Mouse (Mus musculus) hindbrain, embryonic 10.5 days (tissue): ENCODE measurements at regions not wholly inside any gene's neighbourhood (a gene's known extent, or its start where the extent isn't known, plus 50 kb on each side); places are given as distances from the start of the nearest gene placed in this dataset.

Experiments used
- DNase-seq: peaks from one replicate; pipeline ENCODE4 v3.0.0-alpha.2; 2017; ENCODE audit warnings: low spot score
- H3K27ac ChIP-seq: fragments of 300-500 bp; sonication (generic); 2 replicates; pipeline ENCODE4 v1.5.1; 2016; ENCODE audit warnings: mild to moderate bottlenecking, moderate library complexity
- H3K27me3 ChIP-seq: fragments of 300-500 bp; sonication (generic); 2 replicates; pipeline ENCODE4 v1.6.1; 2016; ENCODE audit warnings: mild to moderate bottlenecking; ENCODE audit not compliant: poor library complexity, insufficient read depth, severe bottlenecking
- H3K36me3 ChIP-seq: fragments of 300-500 bp; sonication (generic); 2 replicates; pipeline ENCODE4 v1.6.1; 2016; ENCODE audit warnings: mild to moderate bottlenecking, moderate library complexity
- H3K4me1 ChIP-seq: fragments of 300-500 bp; sonication (generic); replicated peaks from 2 replicates; pipeline ENCODE4 v1.6.1; 2016; ENCODE audit warnings: mild to moderate bottlenecking
- H3K4me3 ChIP-seq: fragments of 300-500 bp; sonication (generic); 2 replicates; pipeline ENCODE4 v1.5.1; 2016; ENCODE audit warnings: mild to moderate bottlenecking, moderate library complexity
- H3K9me3 ChIP-seq: fragments of 300-500 bp; sonication (generic); 2 replicates; pipeline ENCODE4 v1.6.1; 2016; ENCODE audit warnings: mild to moderate bottlenecking, moderate library complexity
- WGBS: fragments of 180-500 bp; shearing (Covaris S2); methylation state at CpG from one replicate; pipeline ENCODE4 v1.1.7; 2016; 5-methylcytosine and 5-hydroxymethylcytosine counted together

DNA sequence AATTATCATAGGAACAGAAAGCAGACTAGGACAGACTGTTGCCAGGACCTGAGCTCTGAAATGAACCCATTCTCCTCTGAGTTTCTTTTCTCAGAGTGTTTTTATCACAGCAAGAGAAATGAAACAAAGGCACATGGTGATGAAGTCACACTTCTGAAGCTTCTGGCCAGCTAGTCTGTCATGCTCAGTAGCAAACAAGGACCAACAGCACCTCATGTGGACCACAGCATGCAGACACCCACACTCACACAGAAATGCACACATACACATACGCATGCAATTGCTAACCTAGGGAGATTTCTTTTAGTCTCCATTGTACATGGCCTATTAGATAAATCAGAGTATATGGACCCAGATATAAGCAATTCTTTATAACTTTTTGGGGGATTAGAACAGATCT lies 76.3 kb upstream of the Thbs1 start:
- Histone ChIP-seq H3K4me1 (no peaks in the 10 kb centered on the region), H3K27me3 (no peaks in the 10 kb centered on the region), H3K36me3 (no peaks in the 10 kb centered on the region), H3K27ac (no peak overlapping the region), H3K4me3 (no peak overlapping the region), H3K9me3 (no peaks in the 10 kb centered on the region)
- no peak for DNase-seq
- WGBS: 98% methylated on average over 1 of the region's 1 CpGs

DNA sequence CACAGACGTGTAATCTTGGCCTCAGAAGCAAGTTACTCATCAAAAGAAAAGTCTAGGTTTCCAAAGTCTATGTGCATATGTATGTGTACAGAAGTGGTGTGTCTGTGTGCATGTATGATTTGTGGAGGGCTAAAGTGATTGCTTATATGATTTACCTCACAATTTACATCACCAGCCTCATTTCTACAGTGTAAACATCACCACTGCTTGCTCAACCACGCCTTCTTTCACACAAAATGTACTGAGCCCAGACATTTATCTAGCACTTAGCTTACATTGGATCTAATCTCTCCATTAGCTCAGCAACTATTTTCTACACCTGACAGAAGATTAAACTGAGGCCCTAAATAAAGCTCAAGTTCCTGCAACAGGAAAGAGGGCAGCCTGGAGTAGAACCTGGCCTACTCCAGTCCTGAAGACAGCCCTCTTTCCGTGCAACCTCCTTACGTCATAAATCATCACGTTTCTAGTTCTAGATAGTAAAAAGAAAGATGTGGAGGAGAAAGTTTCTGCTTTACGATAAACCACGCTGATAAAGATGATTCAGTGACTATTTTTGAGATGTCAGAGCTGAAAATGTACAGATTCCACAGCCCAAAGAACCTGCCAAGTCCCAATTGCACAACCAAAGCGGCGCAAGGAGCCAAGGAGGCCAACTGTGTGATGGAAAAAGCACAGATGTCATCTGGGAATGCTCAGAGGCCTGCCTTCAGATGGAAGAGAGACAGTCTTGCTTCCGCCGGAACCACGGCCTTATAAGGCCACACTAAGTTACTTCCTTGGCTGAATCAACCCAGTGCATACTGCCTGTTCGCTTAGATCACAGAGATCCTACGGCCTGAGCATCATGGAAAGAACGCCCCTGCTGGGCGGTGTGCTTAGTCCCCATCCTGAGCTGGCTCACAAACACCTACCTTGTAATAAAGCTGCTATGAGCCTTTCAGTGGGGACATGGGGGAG lies 72.5 kb upstream of the Thbs1 start:
- no peaks in the 10 kb centered on the region for H3K9me3 ChIP-seq
- H3K36me3 ChIP-seq: no peaks in the 10 kb centered on the region
- no peak overlapping the region for H3K27ac ChIP-seq
- WGBS: 90% methylated on average over 16 of the region's 16 CpGs
- no peak for DNase-seq
- no peaks in the 10 kb centered on the region for H3K27me3 ChIP-seq
- no peaks in the 10 kb centered on the region for H3K4me1 ChIP-seq
- no peak overlapping the region for H3K4me3 ChIP-seq

DNA sequence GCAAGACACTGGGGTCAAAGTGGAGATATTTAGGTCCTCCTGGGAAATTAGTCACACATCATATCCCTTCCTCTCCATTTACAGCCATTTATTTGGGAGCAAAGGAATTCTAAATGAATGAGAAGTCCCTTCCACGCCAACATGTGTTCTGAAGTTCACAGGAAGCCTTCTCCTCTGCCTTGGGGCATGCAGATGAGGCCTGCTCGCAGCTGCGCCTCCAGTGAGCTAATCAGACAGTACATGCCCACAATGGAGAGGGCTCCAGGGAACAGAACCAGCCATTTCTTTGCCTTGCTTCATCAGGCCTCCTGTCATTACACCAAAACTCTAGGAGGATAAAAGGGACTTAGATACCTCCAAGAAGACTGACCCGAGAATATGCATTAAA lies 71.9 kb upstream of the Thbs1 start:
- DNase-seq: no peak
- H3K9me3 ChIP-seq: no peaks in the 10 kb centered on the region
- no peaks in the 10 kb centered on the region for H3K27me3 ChIP-seq
- H3K4me1 ChIP-seq: no peaks in the 10 kb centered on the region
- H3K36me3 ChIP-seq: no peaks in the 10 kb centered on the region
- no peak overlapping the region for H3K27ac ChIP-seq
- 76% methylated on average over 4 of the region's 4 CpGs for WGBS
- no peak overlapping the region for H3K4me3 ChIP-seq

DNA sequence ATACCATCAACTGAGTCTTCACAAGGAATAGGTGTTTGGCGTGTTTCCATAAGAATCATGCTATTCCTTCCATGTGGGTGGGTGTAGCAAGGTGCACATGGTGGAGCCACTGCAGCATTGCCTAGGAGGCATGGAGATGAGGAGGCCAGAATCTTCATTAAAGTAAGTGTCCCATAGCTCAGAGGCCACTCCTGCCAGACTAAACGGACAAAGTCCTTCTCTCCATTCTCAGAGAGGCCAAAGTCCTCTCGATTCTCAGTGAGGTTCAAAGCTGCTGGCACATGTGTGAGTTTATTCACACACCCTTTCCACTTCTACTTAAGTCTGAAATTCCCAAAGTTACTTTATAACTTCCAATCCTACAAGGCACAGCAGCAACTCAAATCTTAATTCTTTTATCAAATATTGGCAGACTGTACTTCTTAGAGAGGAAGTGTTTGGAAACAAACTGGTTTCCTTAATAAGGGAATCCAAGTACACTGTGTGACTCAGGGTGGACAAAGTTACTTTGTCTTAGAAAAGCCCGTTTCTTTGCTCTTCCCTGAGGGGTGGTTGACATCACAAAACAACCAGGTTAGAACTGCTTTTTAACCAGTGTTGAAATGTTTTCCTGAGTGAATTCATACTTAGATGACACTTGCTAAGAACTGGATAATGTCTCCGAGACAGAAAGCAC lies 69.2 kb upstream of the Thbs1 start:
- H3K27ac ChIP-seq: no peak overlapping the region
- H3K4me1 ChIP-seq: no peaks in the 10 kb centered on the region
- no peak overlapping the region for H3K4me3 ChIP-seq
- H3K36me3 ChIP-seq: no peaks in the 10 kb centered on the region
- WGBS: 81% methylated on average over 5 of the region's 5 CpGs
- 0 out of 2 replicates have a peak, but pooled peaks cover 3% of the 10 kb centered on the region for H3K9me3 ChIP-seq
- no peaks in the 10 kb centered on the region for H3K27me3 ChIP-seq
- DNase-seq: no peak

DNA sequence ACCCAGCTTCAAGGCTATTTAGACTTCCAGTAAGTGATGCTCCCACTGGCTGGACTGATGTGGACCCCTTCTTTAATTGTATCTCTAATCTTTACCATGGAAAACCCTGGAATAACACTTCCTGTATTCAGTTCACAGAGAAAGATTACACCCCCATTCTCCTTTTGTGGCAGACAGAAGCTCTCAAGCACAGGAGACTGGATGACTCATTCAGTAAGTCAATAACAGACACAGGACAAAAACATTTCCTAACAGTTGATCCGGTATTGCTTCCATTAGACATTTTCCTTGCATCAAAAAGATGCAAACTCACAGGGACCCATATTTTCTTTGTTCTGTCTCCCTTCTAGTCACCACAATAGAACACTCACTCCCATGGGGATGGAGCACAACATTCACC lies 67.0 kb upstream of the Thbs1 start:
- no peak overlapping the region for H3K27ac ChIP-seq
- WGBS: 88% methylated on average over 1 of the region's 1 CpGs
- H3K9me3 ChIP-seq: 0 out of 2 replicates have a peak, but pooled peaks cover 3% of the 10 kb centered on the region
- no peaks in the 10 kb centered on the region for H3K27me3 ChIP-seq
- no peaks in the 10 kb centered on the region for H3K4me1 ChIP-seq
- H3K4me3 ChIP-seq: no peak overlapping the region
- no peaks in the 10 kb centered on the region for H3K36me3 ChIP-seq
- no peak for DNase-seq

DNA sequence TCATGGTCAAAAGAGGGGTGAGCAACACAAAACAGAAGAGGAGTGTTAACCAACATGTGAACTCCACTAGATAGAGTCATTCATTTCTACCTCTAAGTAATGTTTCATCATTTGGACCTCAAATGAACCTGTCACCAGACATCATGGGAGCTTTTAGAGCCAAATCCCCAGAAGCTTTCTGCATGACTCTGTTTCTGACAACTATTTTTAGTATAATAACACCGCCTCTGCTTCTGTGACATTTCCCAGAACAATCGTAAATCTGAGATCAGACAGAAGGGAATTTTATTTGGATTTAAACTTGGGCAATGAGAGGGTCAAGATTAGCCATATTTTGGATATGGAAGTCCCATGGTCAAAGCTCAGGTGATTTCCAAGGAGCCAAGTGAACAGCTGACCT lies 61.4 kb upstream of the Thbs1 start:
- Histone ChIP-seq H3K27me3 (no peaks in the 10 kb centered on the region), H3K36me3 (no peaks in the 10 kb centered on the region), H3K4me1 (no peaks in the 10 kb centered on the region), H3K4me3 (no peak overlapping the region), H3K27ac (no peak overlapping the region), H3K9me3 (0 out of 2 replicates have a peak, but pooled peaks cover 3% of the 10 kb centered on the region)
- 91% methylated on average over 2 of the region's 2 CpGs for WGBS
- DNase-seq: no peak

DNA sequence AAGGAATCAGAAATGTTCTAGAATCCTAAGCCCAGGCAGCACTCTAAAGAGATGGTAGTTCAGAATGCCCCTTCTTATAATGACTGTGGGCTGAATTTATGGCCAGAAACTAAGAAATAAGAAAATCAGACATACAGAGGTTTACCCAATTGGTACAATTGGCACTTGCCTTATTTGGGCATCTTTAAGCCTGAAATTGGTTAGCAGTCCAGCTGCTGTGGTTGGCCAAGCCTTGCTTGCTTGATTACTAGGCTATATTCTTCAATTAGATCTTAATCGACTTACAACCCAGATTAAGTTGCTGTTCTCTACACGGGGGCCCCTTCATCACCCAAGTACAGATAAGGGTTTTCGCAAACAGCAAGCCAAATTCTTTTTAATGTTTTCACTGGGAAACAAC lies 60.1 kb upstream of the Thbs1 start:
- H3K4me3 ChIP-seq: no peak overlapping the region
- no peaks in the 10 kb centered on the region for H3K4me1 ChIP-seq
- H3K27me3 ChIP-seq: no peaks in the 10 kb centered on the region
- DNase-seq: no peak
- H3K9me3 ChIP-seq: no peaks in the 10 kb centered on the region
- no peaks in the 10 kb centered on the region for H3K36me3 ChIP-seq
- 97% methylated on average over 3 of the region's 3 CpGs for WGBS
- H3K27ac ChIP-seq: no peak overlapping the region

DNA sequence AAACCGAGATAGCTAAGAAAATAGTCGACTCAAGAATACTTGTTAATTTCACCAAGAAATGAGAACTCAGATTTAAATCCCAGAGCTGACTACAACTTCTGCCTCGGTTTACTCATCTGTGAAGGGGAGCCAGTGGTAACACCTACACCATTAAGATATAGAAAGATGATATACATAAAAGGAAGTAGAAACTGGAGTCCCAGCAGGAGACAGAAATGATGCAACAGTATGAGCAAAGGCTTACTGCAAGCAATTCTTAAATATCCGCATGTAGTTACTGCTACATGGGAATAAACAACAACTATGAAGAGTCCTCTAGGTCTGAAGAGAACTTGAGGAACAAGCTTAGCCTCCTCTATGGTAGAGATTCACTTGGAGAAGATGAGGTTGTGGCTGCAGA lies 58.2 kb upstream of the Thbs1 start:
- Histone ChIP-seq H3K4me3 (no peak overlapping the region), H3K4me1 (no peaks in the 10 kb centered on the region), H3K36me3 (no peaks in the 10 kb centered on the region), H3K27me3 (no peaks in the 10 kb centered on the region), H3K27ac (no peak overlapping the region), H3K9me3 (no peaks in the 10 kb centered on the region)
- DNase-seq: no peak
- WGBS: 90% methylated on average over 4 of the region's 4 CpGs

DNA sequence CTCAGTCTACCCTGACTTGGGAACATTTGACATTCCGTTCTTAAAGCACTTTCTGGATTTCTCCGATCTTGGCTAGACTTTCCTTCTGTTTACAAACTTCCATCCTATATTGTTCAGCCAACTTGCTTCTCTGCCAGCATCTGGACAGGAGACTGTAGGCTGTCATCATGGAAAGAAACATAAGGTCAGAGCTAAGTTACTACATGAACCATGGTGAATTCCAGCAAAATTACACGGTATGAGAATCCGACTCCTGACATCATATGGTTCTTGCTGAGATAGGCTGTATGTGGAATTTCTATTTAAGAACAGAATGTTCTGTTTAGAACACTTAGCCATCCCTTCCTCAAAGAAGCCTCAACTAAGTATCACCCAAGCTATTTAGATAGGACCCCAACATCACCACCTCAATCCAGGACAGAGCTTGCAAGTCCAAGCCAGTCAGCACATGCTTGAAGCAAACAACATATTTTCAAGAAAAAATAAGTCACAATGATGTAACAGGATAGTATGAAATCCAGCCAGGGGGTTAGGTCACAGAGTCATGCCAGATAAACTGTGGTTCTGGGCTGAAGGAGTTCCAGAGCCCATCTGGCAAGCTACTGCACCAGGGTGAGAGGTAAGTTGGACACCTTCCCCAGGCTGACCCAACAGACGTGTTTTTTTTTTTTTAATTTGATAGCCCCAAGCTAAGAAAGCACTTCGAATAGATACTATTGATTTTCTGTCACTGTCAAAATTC lies 52.9 kb upstream of the Thbs1 start:
- no peaks in the 10 kb centered on the region for H3K9me3 ChIP-seq
- DNase-seq: no peak
- no peak overlapping the region for H3K27ac ChIP-seq
- no peaks in the 10 kb centered on the region for H3K36me3 ChIP-seq
- WGBS: 85% methylated on average over 6 of the region's 6 CpGs
- no peak overlapping the region for H3K4me3 ChIP-seq
- H3K27me3 ChIP-seq: no peaks in the 10 kb centered on the region
- peaks cover 8% of the 10 kb centered on the region for H3K4me1 ChIP-seq

DNA sequence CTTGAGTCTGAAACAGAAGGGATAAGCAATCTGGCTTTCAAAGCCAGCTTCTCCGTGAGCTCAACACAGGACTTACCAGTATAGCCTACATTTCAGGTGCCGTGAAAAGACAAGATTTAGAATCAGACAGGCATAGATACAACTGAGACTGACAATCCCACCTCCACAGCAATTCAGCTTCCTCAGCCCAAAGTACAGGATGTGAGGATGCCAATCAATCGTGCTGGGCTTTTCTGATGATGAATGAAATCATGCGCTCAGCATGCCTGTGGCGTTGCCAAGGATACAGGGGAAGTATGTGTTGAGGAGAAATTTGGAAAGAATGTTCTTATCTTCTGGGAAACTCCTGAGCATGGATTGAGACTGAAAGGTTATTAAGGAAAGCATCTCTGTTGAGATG lies 50.4 kb upstream of the Thbs1 start:
- no peak for DNase-seq
- Histone ChIP-seq H3K27ac (no peak overlapping the region), H3K36me3 (no peaks in the 10 kb centered on the region), H3K4me3 (no peak overlapping the region), H3K9me3 (no peaks in the 10 kb centered on the region), H3K4me1 (peaks cover 8% of the 10 kb centered on the region), H3K27me3 (no peaks in the 10 kb centered on the region)
- 76% methylated on average over 5 of the region's 5 CpGs for WGBS
